Mouse (Mus musculus): ENCODE measurements at regions not wholly inside any gene's neighbourhood (a gene's known extent, or its start where the extent isn't known, plus 50 kb on each side); places are given as distances from the start of the nearest gene placed in this dataset.

DNA sequence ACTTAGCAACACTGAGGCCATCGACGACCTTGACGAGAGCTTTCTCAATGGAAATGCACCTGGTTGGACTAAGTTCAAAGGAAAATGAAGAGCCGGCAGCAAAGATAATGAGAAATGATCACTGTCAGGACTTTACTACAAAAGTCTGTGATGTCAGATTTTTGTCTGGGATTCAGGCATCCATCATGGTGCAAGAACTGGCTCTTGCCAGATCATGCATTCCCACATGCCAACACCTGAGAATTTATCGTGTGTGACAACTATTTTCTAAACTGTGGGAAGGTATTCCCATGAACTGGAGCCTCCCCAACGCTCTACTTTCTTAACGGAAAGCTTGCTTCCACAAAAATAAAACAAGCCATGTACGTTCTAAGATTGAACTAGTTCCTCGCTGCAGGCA, 58.1 kb downstream of the Irx6 start:
- DNase-seq (ENCODE audit: low read depth, low spot score): no peak

DNA sequence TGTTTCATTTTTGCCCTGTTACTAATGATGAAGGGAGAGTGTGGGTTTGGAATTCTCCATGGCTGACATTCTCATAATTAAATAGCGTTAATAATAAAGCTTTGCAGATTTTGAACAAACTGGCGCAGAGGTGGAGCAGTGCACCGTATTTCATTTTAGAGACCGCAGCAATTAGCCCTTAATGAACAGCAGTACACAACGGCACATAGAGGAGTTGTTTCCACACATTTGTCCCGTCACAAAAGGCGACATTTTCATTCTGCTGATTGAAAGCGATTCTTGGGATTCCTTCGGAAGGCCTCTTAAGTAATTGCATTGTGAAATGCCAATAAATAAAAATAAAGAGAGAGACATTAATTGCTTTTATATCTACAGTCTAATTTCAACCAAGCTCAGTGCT, 61.6 kb downstream of the Irx6 start:
- no peak for DNase-seq (ENCODE audit: low read depth, low spot score)

DNA sequence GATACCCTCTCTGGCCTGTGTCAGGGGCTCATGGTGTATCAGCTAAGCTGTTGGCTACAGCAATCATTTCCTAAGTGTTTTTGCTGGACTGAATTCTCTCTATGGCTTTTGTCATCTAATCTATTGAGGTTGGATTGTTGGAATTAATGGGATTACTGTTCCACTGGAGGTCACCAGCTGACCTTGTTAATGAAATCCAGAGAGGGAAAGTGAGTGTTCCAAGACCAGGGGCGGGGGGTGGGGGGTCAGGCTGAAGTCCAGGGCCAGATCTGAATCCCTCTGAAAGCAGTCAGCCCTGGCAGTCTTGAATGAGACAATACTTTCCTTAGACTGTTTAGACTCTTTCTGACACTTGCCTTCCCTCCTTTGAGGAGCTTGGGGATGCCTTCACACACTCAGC, 64.0 kb downstream of the Irx6 start:
- DNase-seq (ENCODE audit: low read depth, low spot score): no peak

DNA sequence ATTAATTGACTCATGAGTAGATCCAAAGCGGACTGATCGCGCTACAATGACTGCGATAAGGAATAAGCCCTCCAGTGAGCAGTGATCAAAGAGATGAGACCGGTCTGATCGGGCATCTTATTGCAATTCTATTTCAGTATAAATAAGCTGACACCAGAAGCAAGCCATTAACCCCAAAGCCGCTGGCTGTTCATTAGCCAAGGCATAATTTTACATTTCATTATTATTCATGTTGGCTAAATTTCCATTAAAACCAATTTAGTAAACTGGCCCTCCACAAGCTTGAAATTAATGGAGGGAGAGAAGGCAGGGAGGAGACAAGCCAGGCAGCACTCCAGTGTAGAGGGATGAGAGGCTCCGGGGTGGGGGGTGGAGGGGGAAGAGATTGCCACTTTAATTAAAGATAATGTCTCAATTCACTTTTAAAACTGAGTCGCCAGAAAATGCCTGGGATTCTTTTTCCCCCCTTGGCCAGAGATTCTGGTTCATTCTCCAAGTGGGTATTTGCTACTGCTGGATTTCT, 66.3 kb downstream of the Irx6 start:
- DNase-seq (ENCODE audit: low read depth, low spot score): no peak

DNA sequence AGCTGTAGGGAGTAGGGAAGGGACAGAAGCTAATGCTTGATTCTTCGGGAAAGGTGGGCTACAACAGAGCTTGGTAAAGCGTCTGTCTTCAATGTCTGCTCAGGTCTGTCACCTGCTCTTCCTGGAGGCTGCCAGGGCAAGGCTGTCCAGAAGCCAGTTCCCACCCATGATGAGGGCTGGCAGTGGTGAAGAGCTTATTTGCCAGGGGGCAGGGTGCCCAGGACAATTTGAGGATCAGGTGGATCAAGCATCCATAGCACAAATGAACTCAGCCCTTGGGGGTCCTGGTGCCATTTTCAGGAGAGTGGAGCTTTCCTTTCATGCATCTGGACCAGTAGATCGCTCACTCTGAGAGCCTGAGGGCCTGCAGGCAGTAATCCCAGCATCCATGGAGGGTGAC, 67.7 kb downstream of the Irx6 start:
- no peak for DNase-seq (ENCODE audit: low read depth, low spot score)

DNA sequence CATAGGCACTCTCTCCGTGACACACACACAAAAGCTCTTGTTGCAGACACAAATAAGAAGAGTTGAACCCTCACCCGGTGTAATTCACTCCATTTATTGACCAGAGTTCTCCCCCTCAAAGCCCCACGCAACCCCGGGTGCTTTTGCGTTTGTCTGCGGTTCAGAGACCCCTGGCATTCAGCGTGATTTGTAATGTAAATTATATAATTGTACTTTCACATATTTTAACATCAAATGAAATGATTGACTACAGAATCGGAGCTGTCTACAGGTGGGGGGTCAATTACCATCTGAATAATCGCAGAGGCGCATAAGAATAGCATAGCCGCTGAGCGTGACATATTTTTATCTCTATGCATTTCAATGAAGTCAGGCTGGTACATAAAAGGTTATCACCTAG, 69.0 kb downstream of the Irx6 start:
- peak; percentile 50 for DNase-seq (ENCODE audit: low read depth, low spot score)

DNA sequence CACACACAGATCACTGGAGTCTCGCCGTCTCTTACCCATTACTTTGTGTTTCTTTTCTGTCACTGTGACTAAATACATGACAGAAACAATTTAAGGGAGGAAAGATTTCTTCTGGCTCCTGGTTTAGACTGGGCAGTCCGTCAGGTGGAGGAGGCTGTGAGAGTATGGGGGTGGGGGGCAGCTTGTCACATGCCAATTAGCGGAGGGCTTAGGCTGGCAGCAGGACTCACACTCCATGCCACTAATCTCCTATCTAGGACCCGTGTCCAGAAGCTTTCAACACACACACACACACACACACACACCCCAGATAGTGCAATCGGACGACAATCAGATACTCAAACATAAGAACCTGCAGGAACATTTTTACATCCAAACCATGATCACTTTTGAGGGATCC, 73.0 kb downstream of the Irx6 start:
- DNase-seq (ENCODE audit: low read depth, low spot score): no peak

DNA sequence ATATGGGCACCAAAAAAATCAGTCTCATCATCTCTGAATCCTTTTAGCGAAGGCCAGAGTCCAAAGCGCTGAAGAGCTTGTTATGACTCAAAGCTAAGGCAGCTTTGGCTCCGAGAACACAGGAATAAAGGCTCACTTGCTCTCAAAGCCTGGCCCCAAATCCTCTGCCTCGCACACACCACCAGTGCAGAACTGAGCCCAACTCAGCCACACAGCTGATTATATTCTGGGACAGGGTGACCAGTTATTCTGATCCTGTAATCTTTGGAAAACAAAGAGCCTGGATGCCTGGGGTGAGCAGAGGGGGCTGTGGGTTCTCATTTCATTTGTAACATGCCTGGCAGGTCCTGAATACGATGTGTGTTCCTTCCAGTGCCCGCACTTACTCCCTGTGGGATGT, 73.9 kb downstream of the Irx6 start:
- no peak for DNase-seq (ENCODE audit: low read depth, low spot score)

DNA sequence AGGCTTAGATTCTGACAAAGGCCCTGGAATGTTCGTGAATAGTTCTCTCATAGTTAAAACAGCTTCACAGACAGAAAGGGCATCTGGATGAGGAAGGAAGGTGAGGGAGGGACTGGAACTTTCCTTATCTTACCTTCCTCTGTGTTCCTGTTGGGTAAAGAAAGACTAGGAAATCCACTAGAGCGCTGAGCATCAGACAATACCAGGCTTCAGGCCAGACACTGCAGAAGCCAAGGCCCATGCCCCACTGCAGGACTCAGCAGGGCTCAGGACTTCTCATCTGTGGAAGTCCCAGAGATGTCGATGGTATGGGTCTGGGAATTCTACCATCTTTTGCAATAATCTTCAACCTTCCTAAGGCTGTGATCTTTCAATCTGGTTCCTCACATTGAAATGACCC, 67.2 kb upstream of the Mmp2 start:
- DNase-seq (ENCODE audit: low read depth, low spot score): no peak

DNA sequence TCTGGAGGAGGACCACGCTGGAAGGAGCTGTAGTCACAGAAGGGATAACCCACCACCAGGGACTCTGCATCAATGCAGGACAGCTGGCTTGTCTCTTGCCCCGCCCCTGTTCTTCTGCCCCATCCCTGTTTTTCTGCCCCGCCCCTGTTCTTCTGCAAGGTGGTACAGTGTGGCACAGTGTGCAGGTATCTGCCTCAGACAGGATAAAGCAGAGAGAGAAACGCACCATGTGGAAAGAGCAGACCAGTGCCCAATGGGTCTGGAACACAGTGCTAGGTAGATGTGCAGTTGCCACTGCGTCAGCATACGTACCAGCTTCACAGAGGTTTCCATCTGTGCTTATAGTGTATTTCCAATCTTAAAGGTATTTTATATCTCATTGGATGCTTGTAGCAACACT, 66.2 kb upstream of the Mmp2 start:
- DNase-seq (ENCODE audit: low read depth, low spot score): no peak

DNA sequence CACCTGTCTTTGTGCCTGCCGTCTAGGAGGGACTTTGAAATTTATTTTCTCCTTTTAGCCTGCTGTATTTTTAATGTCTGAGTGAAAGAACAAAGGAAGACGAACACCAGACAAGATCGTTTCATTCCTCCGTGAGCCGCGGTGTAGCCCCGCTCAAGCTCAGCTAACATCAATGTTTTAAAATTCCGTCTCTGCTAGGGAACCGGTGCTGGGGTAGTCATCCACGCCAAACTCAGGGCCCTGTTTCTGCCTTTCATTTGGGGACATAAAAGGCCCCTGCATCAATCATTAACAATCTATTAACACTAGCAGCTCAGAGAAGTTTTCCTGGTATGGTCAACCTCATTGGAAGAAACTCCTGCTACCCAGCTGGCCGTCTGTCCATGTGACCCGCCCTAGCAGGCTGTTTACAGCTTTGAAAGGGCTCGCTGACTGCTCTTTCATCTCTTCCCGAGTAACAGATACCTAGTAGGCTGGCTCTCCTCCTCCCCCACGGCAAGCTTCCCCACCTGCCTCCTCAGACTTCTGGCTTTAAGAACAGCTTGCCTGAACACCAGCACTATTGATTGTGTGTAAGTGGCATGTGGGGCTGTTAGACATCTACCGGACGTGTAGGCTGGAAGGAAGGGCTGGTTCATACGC, 65.0 kb upstream of the Mmp2 start:
- DNase-seq (ENCODE audit: low read depth, low spot score): no peak

DNA sequence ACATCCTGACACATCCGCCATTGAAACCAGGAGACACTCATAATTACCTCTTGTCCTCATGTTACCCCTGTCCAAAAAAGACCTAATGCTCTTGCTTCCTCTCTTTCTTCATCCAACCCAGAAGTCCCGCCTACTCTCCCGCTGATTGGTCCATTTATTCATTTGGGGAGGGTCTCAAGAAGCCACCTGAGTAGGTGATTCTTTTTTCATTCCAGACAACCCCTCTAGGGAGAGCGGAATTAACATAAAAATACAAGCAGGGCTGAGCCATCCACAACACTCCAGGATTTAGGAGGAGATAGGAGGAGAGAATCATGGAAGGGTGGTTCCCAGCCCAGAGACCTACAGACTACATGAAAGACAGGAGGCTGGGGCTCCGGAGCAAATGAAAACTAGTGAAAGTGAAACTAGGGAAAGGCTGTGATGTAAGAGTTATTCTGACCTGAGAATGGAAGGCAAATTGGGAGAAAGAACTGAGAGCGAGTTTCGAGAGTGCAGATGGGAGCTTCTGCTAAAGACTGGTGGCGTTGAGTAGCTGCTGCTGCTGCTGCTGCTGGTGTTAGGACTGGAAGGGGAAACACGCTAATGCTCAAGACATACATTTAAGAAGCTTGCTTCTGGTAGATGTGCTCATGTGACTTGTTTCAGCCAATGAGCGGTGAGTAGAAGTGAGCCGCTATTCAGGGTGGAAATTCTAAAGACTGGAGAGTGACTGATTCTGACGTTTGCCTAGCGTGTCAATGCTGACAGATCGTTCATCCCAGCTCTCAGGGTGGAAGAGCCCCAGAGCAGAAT, 55.0 kb upstream of the Mmp2 start:
- peak; percentile 90 for DNase-seq (ENCODE audit: low read depth, low spot score)

DNA sequence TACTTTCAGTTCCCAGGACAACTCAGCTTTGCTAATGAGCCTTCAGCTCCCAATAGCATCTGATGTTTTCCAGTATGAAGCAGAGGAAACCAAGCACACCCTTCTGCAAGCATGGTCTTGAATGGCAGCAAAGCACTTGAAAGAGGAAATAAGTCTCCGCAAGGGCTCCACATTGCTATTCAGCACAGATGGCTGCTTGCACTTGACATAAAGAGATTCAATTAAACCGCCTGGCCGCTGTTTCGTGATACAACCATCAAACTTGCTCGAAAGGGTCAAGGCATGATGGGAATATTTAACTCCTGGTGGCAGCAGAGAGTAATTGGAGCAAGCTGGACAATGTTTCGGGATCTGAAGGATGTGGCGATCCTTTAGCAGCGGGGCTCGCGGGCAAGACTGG, 54.3 kb upstream of the Mmp2 start:
- DNase-seq (ENCODE audit: low read depth, low spot score): peak; percentile 26

DNA sequence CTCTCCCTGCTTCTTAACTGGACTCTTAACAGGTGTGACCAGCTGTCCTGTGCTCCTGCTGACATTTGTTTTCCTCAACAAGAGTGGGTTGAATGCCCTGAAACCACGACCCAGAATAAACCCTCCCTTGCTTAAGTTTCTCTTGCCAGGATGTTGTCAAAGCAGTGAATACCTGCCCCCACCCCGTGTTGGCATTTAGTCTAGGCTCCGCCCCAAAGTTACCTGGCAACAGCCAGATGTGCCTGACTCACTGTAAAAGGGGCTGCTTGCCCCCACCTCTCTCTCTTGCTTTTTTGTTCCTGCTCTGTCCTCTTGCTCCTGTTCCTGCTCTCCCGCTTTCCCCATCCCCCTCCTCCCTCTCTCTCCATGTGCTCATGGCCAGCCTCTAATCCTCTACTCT, 51.9 kb upstream of the Mmp2 start:
- DNase-seq (ENCODE audit: low read depth, low spot score): peak; percentile 39

DNA sequence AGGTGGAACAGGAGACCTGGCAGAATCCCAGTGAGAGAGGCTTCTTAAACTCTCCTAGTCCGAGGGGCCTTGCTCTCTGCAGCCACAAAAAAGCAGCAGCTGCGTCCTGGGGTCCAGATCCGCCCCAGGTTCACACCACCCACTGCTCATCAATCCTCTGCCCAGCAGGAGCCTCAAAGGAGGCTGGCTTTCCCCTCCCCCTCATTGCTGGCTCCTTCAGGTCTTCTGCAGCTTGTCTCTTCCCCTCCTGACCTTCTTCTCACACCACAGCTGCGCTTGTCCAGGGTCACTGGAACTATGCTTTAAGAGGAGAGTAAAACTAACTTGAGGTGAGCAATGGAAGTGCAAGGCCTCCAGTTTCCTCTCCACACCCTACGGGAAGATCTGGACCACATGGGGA, 50.0 kb upstream of the Mmp2 start:
- peak; percentile 79 for DNase-seq (ENCODE audit: low read depth, low spot score)

Measured in ES-CJ7 (cell line).